Mouse (Mus musculus) ES-CJ7 (cell line): ENCODE results near the gene Ptbp2.

Experiments
- DNase-seq: peaks from one replicate; pipeline ENCODE4 v3.0.0; 2011; ENCODE audit warnings: low read depth, low spot score

Gene Ptbp2

DNA sequence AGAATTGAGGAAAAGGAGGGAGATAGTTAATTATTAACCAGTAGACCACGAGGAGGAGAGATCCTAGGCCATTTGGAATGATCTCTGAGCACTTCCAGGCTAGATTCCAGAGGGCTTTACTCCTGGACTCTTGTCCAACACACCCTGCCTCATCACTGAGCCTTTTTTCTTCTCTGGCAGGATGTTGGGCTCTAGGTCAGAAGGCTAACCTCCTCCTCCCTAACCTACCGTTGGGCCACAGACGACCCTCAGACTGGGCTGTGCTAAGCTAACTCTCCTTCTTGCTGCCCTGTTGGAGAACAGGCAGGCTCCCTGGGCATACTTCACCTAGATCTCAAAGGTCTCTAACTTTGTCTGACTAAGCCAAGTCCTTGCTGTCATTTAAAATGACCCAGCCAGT, 82.8 kb downstream of the Ptbp2 start:
- no peak for DNase-seq

DNA sequence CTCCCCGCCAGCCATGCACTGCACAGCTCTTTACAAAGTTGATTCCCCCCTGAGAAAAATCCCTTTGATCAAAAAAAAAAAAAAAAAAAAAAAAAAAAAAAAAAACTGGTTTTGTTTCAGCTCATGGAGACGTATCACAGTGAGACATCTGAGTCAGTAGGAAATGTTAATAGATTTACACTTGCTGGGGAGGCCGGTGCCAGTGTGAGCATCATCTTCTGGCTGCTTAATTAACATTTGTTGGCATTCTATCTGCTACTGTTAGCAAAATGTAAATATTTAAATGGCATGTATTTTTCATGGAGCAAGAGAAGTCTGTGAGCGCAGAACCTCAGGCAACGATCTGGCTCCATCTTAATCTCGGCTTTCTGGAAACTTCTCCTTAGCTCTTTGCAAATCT, 99.5 kb downstream of the Ptbp2 start:
- no peak for DNase-seq
